Mouse (Mus musculus) layer of hippocampus, postnatal 10 days (tissue): Measurements from ENCODE around the gene Serpina3g. TPM values are rescaled to one million over a fixed set of nuclear protein-coding genes. Genes with fewer than 3 reads are reported as not detected.

Experiments used
- DNase-seq, 2 experiments: peaks; one replicate each; pipeline ENCODE4 v3.0.0; 2021; ENCODE audit warnings: low spot score in 2 of 2
- total RNA-seq, 2 experiments: library from RNA; stranded (reverse); gene quantifications; 2 replicates each; pipeline ENCODE4 v1.2.3; 2021

Serpina3g gene
- total RNA-seq, 2 experiments from 2014 or later: 0.78 to 1.2 TPM

DNA sequence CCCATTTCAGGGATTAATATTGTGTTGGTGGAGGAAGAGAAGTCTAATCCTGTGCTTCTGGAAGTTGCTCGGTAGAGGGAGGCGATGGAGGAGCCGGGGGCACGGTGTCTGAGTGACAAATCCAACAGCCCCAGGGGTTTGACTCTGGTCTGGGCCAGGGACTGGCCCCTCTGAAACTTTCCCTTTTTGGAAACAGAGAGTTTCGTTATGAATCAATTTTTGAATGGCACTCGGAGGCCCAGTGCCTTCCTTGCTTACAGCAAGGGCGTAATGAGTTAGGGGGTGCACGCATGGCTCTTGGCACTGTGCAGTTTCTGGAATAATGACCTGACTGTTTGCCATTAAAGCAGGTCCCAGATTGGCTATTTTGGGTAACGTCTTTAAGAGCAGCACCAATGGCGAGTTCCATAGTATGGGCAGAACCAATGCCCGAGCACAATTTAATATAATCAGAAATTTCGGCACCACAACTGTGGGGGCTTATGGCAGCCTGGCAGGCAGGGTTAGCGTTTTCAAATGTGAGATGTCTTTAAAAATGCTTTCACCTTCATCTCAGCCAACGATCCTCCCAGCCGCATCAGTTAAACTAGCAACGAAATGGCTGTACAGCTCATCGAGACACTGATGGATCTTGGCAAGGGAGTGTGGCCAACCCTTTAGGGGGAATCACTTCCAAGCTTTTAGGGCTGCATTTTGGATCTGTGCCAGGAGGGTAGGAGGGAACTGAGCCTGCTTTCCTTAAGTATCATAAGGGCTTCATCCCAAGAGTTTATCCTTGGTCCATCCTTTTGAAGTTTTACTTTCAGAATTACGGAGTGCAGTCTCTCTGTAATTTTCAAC, 42.4 kb downstream of the Serpina3g start:
- DNase-seq: no peak

GRCm38 (mm10) chr12:104279056-104279435, 43.0 kb downstream of the Serpina3g start:
- DNase-seq: no peak

DNA sequence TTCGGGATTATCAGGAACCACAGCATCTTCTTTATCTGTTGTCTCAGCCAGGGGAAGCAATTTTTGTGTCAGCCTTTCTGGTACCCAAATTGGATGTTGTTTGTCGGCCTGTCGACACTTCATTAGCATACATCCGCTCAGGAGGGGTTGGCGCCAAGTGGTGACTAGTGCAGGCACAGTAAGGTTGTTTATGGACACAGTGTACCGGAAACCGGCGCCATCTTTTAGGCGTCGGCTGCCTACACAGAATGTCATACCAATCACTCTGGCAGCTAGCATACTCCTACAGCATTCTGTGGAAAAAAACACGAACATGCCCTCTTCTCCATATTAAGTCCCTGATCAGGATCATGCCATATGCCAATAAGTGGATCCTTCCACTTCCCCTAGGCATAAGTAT, 47.3 kb downstream of the Serpina3g start:
- no peak for DNase-seq

DNA sequence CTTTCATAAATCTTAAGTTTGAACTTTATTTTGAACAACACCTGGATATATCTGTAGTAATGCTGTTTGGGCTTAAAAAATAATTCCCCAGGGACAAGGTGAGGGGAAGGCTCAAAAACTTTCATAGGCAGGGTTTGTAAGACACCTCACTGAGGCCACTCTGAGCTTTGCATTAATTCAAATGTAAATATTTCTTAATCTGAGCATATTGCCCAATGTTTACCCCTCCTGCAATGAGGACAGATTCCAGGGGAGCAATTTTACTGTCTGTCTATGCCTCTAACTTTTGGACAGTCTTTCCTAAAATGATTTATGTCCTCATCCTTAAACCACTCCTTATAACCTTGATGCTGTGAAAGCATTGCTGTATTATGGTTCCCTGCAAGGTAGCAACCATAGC, 52.3 kb downstream of the Serpina3g start:
- DNase-seq: no peak

- DNase-seq: no peak
These were observed 53.8 kb downstream of the Serpina3g start for GRCm38 (mm10) chr12:104289872-104290271.

Other genes starting within 250 kb of the Serpina3g start
- not detected for gene Serpina11, start 246.3 kb upstream of the Serpina3g start, total RNA-seq
- gene Serpina9, start 222.5 kb upstream of the Serpina3g start, total RNA-seq: under 1 TPM in 1 of 2 experiments, not detected in 1; 0.21 TPM
- gene Serpina12, start 191.8 kb upstream of the Serpina3g start, total RNA-seq: not detected
- not detected for gene Serpina5, start 135.1 kb upstream of the Serpina3g start, total RNA-seq
- not detected for gene Serpina3a, start 123.5 kb upstream of the Serpina3g start, total RNA-seq
- not detected for gene Serpina3b, start 108.2 kb upstream of the Serpina3g start, total RNA-seq
- gene Serpina3c, start 82.4 kb upstream of the Serpina3g start, total RNA-seq: under 1 TPM; 0.20 to 0.25 TPM
- gene Serpina3f, start 21.7 kb upstream of the Serpina3g start, total RNA-seq: not detected
- gene Serpina3i, start 26.9 kb downstream of the Serpina3g start, total RNA-seq: not detected
- not detected for gene Serpina3j, start 78.3 kb downstream of the Serpina3g start, total RNA-seq
- not detected for gene Serpina3k, start 102.2 kb downstream of the Serpina3g start, total RNA-seq
- gene Serpina3m, start 102.2 kb downstream of the Serpina3g start, total RNA-seq: not detected
- gene Serpina3n, start 170.5 kb downstream of the Serpina3g start, total RNA-seq: 10 to 100 TPM; 23.3 to 28.2 TPM
- gene Gsc, start 237.1 kb downstream of the Serpina3g start, total RNA-seq: not detected